Mouse (Mus musculus) E14TG2a.4 (cell line): ENCODE data around the gene 0610040J01Rik.

Experiments used
- H3K27me3 ChIP-seq: 2 replicates; pipeline ENCODE4 v1.6.1; 2014; ENCODE audit warnings: low read length, control low read depth; ENCODE audit not compliant: insufficient read depth
- H3K36me3 ChIP-seq: 2 replicates; pipeline ENCODE4 v1.6.1; 2014; ENCODE audit warnings: low read length, control low read depth; ENCODE audit not compliant: insufficient read depth
- H3K4me1 ChIP-seq: replicated peaks from 2 replicates; pipeline ENCODE4 v1.6.1; 2014; ENCODE audit warnings: low read depth, low read length, control low read depth
- H3K4me3 ChIP-seq: replicated peaks from 2 replicates; pipeline ENCODE4 v1.5.1; 2014; ENCODE audit warnings: mild to moderate bottlenecking, low read length
- H3K9me3 ChIP-seq: 2 replicates; pipeline ENCODE4 v1.6.1; 2014; ENCODE audit warnings: low read length, control low read depth
- CTCF ChIP-seq: conservative IDR thresholded peaks from 2 replicates; pipeline ENCODE4 v1.5.1; 2014; ENCODE audit warnings: low read length
- NANOG ChIP-seq: IDR thresholded peaks from 2 replicates; pipeline ENCODE4 v1.6.1; 2014; ENCODE audit warnings: borderline replicate concordance, low read length, mixed read lengths
- POU5F1 ChIP-seq: IDR thresholded peaks from 2 replicates; pipeline ENCODE4 v1.6.1; 2014; ENCODE audit warnings: low read length, borderline replicate concordance

0610040J01Rik gene

DNA sequence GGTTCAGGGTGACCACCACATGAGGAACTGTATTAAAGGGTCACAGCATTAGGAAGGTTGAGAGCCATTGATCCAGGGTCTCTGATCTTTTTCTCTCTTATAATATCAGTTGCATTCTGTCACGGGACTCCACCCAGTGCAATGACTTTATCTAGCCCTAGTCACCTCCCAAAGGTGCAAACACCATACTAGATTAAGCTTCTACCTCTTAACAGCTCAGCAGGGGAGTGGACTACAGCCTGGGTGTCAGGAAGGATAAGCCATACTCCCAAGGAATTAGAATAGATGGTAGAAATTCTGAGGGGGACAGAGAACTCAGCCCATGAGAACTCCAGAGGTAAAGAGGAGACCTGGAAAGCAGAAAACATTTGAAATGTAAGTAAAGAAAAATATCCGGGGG, 25.7 kb downstream of the 0610040J01Rik start:
- Histone ChIP-seq H3K36me3 (no peaks in the 10 kb centered on the region), H3K9me3 (peaks cover 7% of the 10 kb centered on the region; the same call in 1 of the 2 replicates), H3K4me1 (no peaks in the 10 kb centered on the region), H3K4me3 (no peak overlapping the region), H3K27me3 (no peaks in the 10 kb centered on the region)
- no peak for TF ChIP-seq POU5F1
- no peak for TF ChIP-seq NANOG
- TF ChIP-seq CTCF = no peak

GRCm38 (mm10) chr5:63839801-63840416, 27.7 kb downstream of the 0610040J01Rik start:
- Histone ChIP-seq H3K36me3 (no peaks in the 10 kb centered on the region), H3K9me3 (peaks cover 8% of the 10 kb centered on the region; the same call in 1 of the 2 replicates), H3K27me3 (no peaks in the 10 kb centered on the region), H3K4me1 (no peaks in the 10 kb centered on the region), H3K4me3 (no peak overlapping the region)
- TF ChIP-seq CTCF (no peak), NANOG (no peak), POU5F1 (no peak)

GRCm38 (mm10) chr5:63847080-63847479, 34.9 kb downstream of the 0610040J01Rik start:
- Histone ChIP-seq H3K9me3 (peaks cover 11% of the 10 kb centered on the region), H3K4me1 (no peaks in the 10 kb centered on the region), H3K36me3 (no peaks in the 10 kb centered on the region), H3K4me3 (no peak overlapping the region), H3K27me3 (no peaks in the 10 kb centered on the region)
- TF ChIP-seq NANOG (no peak), CTCF (no peak), POU5F1 (no peak)

DNA sequence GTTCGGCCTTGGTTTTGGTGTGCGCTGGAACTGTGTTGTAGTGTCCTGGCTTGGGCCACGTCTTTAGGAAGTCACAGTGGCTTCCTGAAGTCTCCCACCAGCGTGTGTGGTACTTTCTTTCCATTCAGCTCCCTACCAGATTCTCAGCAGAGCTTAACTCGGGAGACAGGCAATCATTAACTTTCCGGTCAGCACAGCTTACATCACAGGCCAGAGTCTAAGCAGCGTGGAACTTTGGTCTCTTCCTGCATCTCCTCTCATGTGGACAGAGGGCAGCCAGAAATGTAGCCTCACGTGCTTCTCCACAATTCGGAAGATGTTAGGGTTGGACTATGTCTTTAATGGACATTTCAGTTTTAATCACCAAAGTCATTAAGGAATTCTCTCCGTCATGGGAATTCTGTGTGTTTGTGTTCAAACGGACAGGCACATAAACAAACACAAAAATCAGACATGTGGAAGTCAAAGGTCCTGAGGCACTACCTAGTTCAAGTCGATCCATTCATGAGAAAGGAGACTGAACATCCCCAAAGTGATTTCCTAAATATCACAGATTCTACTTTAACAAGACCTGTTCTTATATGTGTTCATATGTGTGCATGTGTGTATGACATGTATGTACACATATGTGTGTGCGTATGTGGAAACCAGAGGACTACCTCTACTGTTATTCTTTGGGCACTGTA, 35.5 kb downstream of the 0610040J01Rik start:
- Histone ChIP-seq H3K4me3 (no peak overlapping the region), H3K36me3 (no peaks in the 10 kb centered on the region), H3K9me3 (peaks cover 11% of the 10 kb centered on the region), H3K27me3 (no peaks in the 10 kb centered on the region), H3K4me1 (no peaks in the 10 kb centered on the region)
- TF ChIP-seq CTCF = no peak
- TF ChIP-seq NANOG = no peak
- no peak for TF ChIP-seq POU5F1

GRCm38 (mm10) chr5:63858901-63859300, 46.7 kb downstream of the 0610040J01Rik start:
- no peaks in the 10 kb centered on the region for H3K36me3 ChIP-seq
- TF ChIP-seq NANOG = no peak
- TF ChIP-seq POU5F1 = no peak
- TF ChIP-seq CTCF = no peak
- peaks cover 3% of the 10 kb centered on the region; the same call in 1 of the 2 replicates for H3K27me3 ChIP-seq
- H3K4me1 ChIP-seq = peaks cover 6% of the 10 kb centered on the region; the same call in 1 of the 2 replicates
- H3K4me3 ChIP-seq = no peak overlapping the region
- H3K9me3 ChIP-seq = no peaks in the 10 kb centered on the region

GRCm38 (mm10) chr5:63867421-63867820, 55.3 kb downstream of the 0610040J01Rik start:
- TF ChIP-seq NANOG (no peak), CTCF (no peak), POU5F1 (no peak)

GRCm38 (mm10) chr5:63872176-63872932, 60.2 kb downstream of the 0610040J01Rik start:
- no peak overlapping the region for H3K4me3 ChIP-seq
- no peaks in the 10 kb centered on the region; the same call in 1 of the 2 replicates for H3K27me3 ChIP-seq
- H3K4me1 ChIP-seq = peaks cover 49% of the 10 kb centered on the region
- H3K9me3 ChIP-seq = no peaks in the 10 kb centered on the region
- no peaks in the 10 kb centered on the region for H3K36me3 ChIP-seq
- TF ChIP-seq NANOG (peak; percentile 33; the same call in 1 of the 2 replicates), POU5F1 (no peak)

More at GRCm38 (mm10) chr5:63867421-63867820, 55.3 kb downstream of the 0610040J01Rik start:
- Histone ChIP-seq H3K4me3 (no peak overlapping the region), H3K9me3 (no peaks in the 10 kb centered on the region), H3K4me1 (peaks cover 7% of the 10 kb centered on the region), H3K27me3 (no peaks in the 10 kb centered on the region), H3K36me3 (no peaks in the 10 kb centered on the region)

GRCm38 (mm10) chr5:63874880-63875279, 62.7 kb downstream of the 0610040J01Rik start:
- Histone ChIP-seq H3K36me3 (no peaks in the 10 kb centered on the region), H3K4me1 (peaks cover 51% of the 10 kb centered on the region), H3K27me3 (peaks cover 7% of the 10 kb centered on the region), H3K9me3 (no peaks in the 10 kb centered on the region), H3K4me3 (0 out of 2 replicates have a peak overlapping the region, but pooled peaks have one; percentile 3)
- TF ChIP-seq CTCF (peak; percentile 30), POU5F1 (no peak), NANOG (peak; percentile 41; the same call in 1 of the 2 replicates)

DNA sequence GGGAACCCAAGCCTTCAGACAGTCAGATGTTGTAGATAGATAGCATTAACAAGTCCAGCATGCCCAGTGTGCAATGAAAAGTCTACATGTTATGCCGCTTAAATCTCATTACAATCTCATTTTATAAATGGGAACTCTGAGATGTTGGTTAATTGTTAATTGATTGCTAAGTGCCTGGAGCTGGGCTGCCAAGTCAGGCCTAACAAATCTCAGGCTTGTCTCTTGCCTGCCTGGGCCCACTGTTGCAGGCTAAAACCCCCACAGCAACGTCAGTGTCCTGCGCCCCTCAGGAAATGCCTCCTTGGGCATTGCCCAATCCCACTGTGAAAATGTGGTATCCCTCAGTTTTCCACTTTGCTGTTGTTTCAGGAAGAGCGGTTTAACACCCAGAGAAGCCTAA, 63.9 kb downstream of the 0610040J01Rik start:
- Histone ChIP-seq H3K27me3 (peaks cover 7% of the 10 kb centered on the region), H3K36me3 (no peaks in the 10 kb centered on the region), H3K4me1 (peaks cover 51% of the 10 kb centered on the region), H3K4me3 (no peak overlapping the region), H3K9me3 (no peaks in the 10 kb centered on the region)
- TF ChIP-seq CTCF (no peak), NANOG (no peak), POU5F1 (no peak)
